Mouse (Mus musculus): ENCODE results near the gene Lmntd1.

DNA sequence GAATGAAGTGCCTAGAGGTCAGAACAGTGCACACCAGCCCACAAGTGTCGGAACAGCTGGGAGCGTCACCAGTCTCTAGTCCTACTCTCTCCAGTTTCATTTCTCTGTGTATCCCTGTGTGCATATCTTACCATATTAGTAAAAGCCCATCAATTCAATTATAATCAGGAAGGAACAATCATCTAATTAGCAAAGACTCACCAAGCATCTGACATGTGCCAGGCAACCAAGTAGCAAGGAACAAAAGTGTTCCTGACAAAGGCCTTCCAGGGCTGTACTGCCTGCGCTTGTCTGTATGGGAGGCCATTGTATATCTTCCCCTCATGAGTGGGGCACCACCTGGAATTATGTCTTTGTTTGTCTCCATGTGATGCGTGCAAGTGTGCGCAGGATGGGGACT lies 3.2 kb downstream of the Lmntd1 start:
- TF ChIP-seq POLR2A (IDR thresholded peaks at IDR 0.05; ENCODE audit: low read depth, low read length) (no peak), CTCF (IDR thresholded peaks at IDR 0.05; ENCODE audit: extremely low read depth, insufficient read length, insufficient replicate concordance, low read depth, low read length) (no peak)

Data from small intestine, adult 2 months (tissue).